Mouse (Mus musculus) embryonic facial prominence, embryonic 10.5 days (tissue): Measurements from ENCODE around the gene Ehmt1. TPM values are rescaled to one million over a fixed set of nuclear protein-coding genes. Genes with fewer than 3 reads are reported as not detected.

ENCODE experiments used
- DNase-seq: peaks from one replicate; pipeline ENCODE4 v3.0.0-alpha.2; 2017; ENCODE audit warnings: low spot score
- H3K27ac ChIP-seq: fragments of 300-500 bp; sonication (generic); replicated peaks from 2 replicates; pipeline ENCODE4 v1.5.1; 2016; ENCODE audit warnings: mild to moderate bottlenecking
- H3K27me3 ChIP-seq: fragments of 300-500 bp; sonication (generic); replicated peaks from 2 replicates; pipeline ENCODE4 v1.6.1; 2016; ENCODE audit warnings: low read depth, mild to moderate bottlenecking; ENCODE audit not compliant: poor library complexity, severe bottlenecking
- H3K36me3 ChIP-seq: fragments of 300-500 bp; sonication (generic); replicated peaks from 2 replicates; pipeline ENCODE4 v1.6.1; 2016; ENCODE audit warnings: mild to moderate bottlenecking, moderate library complexity
- H3K4me1 ChIP-seq: fragments of 300-500 bp; sonication (generic); 2 replicates; pipeline ENCODE4 v1.6.1; 2016
- H3K4me3 ChIP-seq: fragments of 300-500 bp; sonication (generic); 2 replicates; pipeline ENCODE4 v1.5.1; 2016; ENCODE audit warnings: mild to moderate bottlenecking, moderate library complexity
- H3K9me3 ChIP-seq: fragments of 300-500 bp; sonication (generic); 2 replicates; pipeline ENCODE4 v1.6.1; 2016; ENCODE audit warnings: mild to moderate bottlenecking
- WGBS: fragments of 180-500 bp; shearing (Covaris S2); methylation state at CpG from one replicate; pipeline ENCODE4 v1.1.7; 2016; 5-methylcytosine and 5-hydroxymethylcytosine counted together
- polyA plus RNA-seq: library from polyadenylated mRNA; unstranded; fragments of >200 nt; fragmentation: Nextera tagmentation; extraction: Ambion mirVana; gene quantifications from 2 replicates; pipeline ENCODE4 v1.2.1, GENCODE M21; 2016

The Ehmt1 gene
- polyA plus RNA-seq, 1 experiment from 2014 or later = 163 TPM

- no peak for DNase-seq
- 80% methylated on average over 11 of the region's 11 CpGs for WGBS
- H3K27ac ChIP-seq = no peak overlapping the region
Observed at GRCm38 (mm10) chr2:24904823-24905652, 14.4 kb downstream of the Ehmt1 start.

DNA sequence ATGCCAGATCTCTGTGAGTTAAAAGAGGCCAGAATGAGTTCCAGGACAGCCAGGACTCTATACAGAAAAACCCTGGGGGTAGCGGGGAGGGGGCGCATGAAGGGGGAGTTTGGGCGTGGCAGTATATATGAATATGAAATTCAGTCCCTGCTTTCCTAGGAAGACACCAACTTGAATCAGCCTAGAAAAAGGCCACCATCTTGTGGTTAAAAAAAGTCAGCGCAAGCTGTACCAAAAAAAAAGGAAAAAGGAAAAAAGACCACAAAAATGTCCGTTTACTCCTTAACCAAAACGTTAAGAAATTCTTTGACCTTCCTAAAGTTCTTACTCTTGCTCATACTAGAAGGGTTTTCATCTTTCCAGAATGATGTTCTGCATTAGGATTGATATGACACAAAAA, 16.4 kb downstream of the Ehmt1 start:
- Histone ChIP-seq H3K4me1 (peaks cover 18% of the 10 kb centered on the region), H3K36me3 (peaks cover 31% of the 10 kb centered on the region)
- 91% methylated on average over 6 of the region's 6 CpGs for WGBS

More at GRCm38 (mm10) chr2:24904823-24905652, 14.4 kb downstream of the Ehmt1 start:
- Histone ChIP-seq H3K27me3 (no peaks in the 10 kb centered on the region), H3K4me3 (no peak overlapping the region), H3K36me3 (peaks cover 22% of the 10 kb centered on the region), H3K4me1 (peaks cover 18% of the 10 kb centered on the region), H3K9me3 (no peaks in the 10 kb centered on the region)

DNA sequence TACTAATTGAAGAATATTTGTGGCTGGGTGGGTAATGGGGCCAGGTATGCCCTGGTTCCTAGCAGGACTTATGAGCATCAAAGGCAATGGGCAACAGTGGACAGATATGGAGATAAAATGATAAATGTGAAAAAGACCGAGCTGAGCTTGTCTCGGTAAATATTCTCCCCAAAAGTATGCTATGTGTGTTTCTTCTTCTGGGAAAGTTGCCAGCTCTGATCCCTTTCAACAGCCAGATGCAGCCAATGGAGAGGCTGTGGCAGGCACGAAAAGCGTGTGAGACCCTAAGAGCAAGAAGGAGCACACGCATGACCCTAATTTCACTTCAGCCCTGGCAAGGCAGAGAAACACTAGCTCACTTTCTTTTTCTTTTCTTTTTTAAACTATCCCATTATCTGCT, 18.4 kb downstream of the Ehmt1 start:
- no peaks in the 10 kb centered on the region for H3K27me3 ChIP-seq
- 96% methylated on average over 5 of the region's 5 CpGs for WGBS
- no peak for DNase-seq
- no peak overlapping the region for H3K4me3 ChIP-seq
- no peak overlapping the region for H3K27ac ChIP-seq
- H3K4me1 ChIP-seq = peaks cover 10% of the 10 kb centered on the region
- no peaks in the 10 kb centered on the region for H3K9me3 ChIP-seq
- peaks cover 46% of the 10 kb centered on the region for H3K36me3 ChIP-seq

More for the DNA sequence above, 16.4 kb downstream of the Ehmt1 start:
- H3K27ac ChIP-seq = no peak overlapping the region
- H3K4me3 ChIP-seq = no peak overlapping the region
- no peaks in the 10 kb centered on the region for H3K9me3 ChIP-seq
- no peaks in the 10 kb centered on the region for H3K27me3 ChIP-seq
- no peak for DNase-seq

DNA sequence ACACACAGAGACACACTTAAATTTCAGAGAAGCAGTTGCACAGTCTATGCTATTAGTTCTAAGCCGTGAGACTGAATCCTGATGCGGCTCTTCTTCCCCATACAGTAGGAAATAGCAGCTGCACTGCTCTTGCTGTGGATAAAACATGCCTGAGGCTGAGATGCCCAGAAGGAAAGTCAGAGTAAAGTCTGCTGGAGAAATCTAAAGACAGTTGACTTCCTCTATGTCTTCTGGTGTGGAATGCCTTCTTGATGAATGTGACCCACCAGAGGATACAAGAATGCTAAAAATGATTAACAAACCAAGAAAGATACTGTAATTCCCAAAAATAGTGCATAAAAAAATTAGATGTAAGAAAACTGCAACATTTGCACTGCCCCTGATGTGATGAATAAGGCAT, 20.1 kb downstream of the Ehmt1 start:
- peaks cover 43% of the 10 kb centered on the region for H3K36me3 ChIP-seq
- no peaks in the 10 kb centered on the region for H3K27me3 ChIP-seq
- no peak for DNase-seq
- no peaks in the 10 kb centered on the region for H3K4me1 ChIP-seq
- H3K9me3 ChIP-seq = no peaks in the 10 kb centered on the region
- no peak overlapping the region for H3K4me3 ChIP-seq
- 94% methylated on average over 2 of the region's 2 CpGs for WGBS
- no peak overlapping the region for H3K27ac ChIP-seq

GRCm38 (mm10) chr2:24896761-24897160, 22.7 kb downstream of the Ehmt1 start:
- H3K27ac ChIP-seq = no peak overlapping the region
- H3K36me3 ChIP-seq = peaks cover 53% of the 10 kb centered on the region
- peaks cover 4% of the 10 kb centered on the region for H3K4me1 ChIP-seq
- no peak for DNase-seq
- WGBS = 87% methylated on average over 4 of the region's 4 CpGs
- no peaks in the 10 kb centered on the region for H3K27me3 ChIP-seq
- H3K9me3 ChIP-seq = no peaks in the 10 kb centered on the region
- no peak overlapping the region for H3K4me3 ChIP-seq

DNA sequence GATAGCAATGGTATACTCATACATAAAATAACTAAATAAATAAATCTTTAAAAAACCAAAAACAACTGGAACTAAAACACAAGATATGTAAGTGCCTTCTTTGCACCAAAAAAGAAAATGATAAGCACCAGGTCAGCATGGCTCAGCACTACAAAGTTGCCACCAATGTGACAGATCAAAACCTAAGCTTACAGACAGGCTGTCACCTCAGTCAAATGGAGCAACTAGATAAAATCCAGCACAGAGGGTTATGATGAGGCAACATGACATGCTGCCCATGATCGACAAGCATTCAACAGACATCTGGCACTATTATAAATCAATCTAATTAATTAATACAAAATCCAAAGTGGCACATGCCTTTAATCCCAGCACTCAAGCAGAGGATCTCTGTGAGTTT, 25.2 kb downstream of the Ehmt1 start:
- Histone ChIP-seq H3K27ac (no peak overlapping the region), H3K4me3 (no peak overlapping the region), H3K9me3 (no peaks in the 10 kb centered on the region), H3K27me3 (no peaks in the 10 kb centered on the region), H3K36me3 (peaks cover 48% of the 10 kb centered on the region), H3K4me1 (peaks cover 8% of the 10 kb centered on the region)
- WGBS = 95% methylated on average over 1 of the region's 1 CpGs
- no peak for DNase-seq

GRCm38 (mm10) chr2:24892318-24892717, 27.1 kb downstream of the Ehmt1 start:
- Histone ChIP-seq H3K9me3 (no peaks in the 10 kb centered on the region), H3K4me3 (no peak overlapping the region), H3K36me3 (peaks cover 37% of the 10 kb centered on the region), H3K27ac (no peak overlapping the region), H3K27me3 (no peaks in the 10 kb centered on the region), H3K4me1 (peaks cover 8% of the 10 kb centered on the region)
- no peak for DNase-seq
- WGBS = 89% methylated on average over 5 of the region's 5 CpGs

GRCm38 (mm10) chr2:24890541-24891447, 28.6 kb downstream of the Ehmt1 start:
- no peaks in the 10 kb centered on the region for H3K27me3 ChIP-seq
- H3K9me3 ChIP-seq = no peaks in the 10 kb centered on the region
- no peak overlapping the region for H3K4me3 ChIP-seq
- peaks cover 40% of the 10 kb centered on the region for H3K36me3 ChIP-seq
- 76% methylated on average over 6 of the region's 6 CpGs for whole genome bisulfite sequencing
- DNase-seq = no peak
- H3K27ac ChIP-seq = no peak overlapping the region
- H3K4me1 ChIP-seq = peaks cover 8% of the 10 kb centered on the region

- Histone ChIP-seq H3K9me3 (no peaks in the 10 kb centered on the region), H3K36me3 (peaks cover 54% of the 10 kb centered on the region), H3K4me3 (no peak overlapping the region), H3K4me1 (peaks cover 8% of the 10 kb centered on the region), H3K27me3 (no peaks in the 10 kb centered on the region), H3K27ac (no peak overlapping the region)
- no peak for DNase-seq
- 89% methylated on average over 5 of the region's 5 CpGs for WGBS
Observed at GRCm38 (mm10) chr2:24888895-24889294, 30.5 kb downstream of the Ehmt1 start.

GRCm38 (mm10) chr2:24880686-24881085, 38.7 kb downstream of the Ehmt1 start:
- DNase-seq = no peak
- WGBS = 95% methylated on average over 2 of the region's 2 CpGs
- peaks cover 90% of the 10 kb centered on the region for H3K36me3 ChIP-seq
- H3K9me3 ChIP-seq = no peaks in the 10 kb centered on the region
- no peak overlapping the region for H3K27ac ChIP-seq
- H3K4me1 ChIP-seq = no peaks in the 10 kb centered on the region
- H3K4me3 ChIP-seq = no peak overlapping the region
- no peaks in the 10 kb centered on the region for H3K27me3 ChIP-seq

GRCm38 (mm10) chr2:24870952-24871351, 48.5 kb downstream of the Ehmt1 start:
- 96% methylated on average over 1 of the region's 1 CpGs for WGBS
- H3K4me3 ChIP-seq = no peak overlapping the region
- no peak overlapping the region for H3K27ac ChIP-seq
- DNase-seq = no peak
- H3K9me3 ChIP-seq = no peaks in the 10 kb centered on the region
- no peaks in the 10 kb centered on the region for H3K4me1 ChIP-seq
- no peaks in the 10 kb centered on the region for H3K27me3 ChIP-seq
- peaks cover 94% of the 10 kb centered on the region for H3K36me3 ChIP-seq

GRCm38 (mm10) chr2:24863010-24863409, 56.4 kb downstream of the Ehmt1 start:
- 89% methylated on average over 8 of the region's 8 CpGs for WGBS
- H3K36me3 ChIP-seq = peaks cover 94% of the 10 kb centered on the region

More at GRCm38 (mm10) chr2:24863010-24863409, 56.4 kb downstream of the Ehmt1 start:
- H3K4me3 ChIP-seq = no peak overlapping the region
- no peaks in the 10 kb centered on the region for H3K27me3 ChIP-seq
- DNase-seq = no peak
- no peaks in the 10 kb centered on the region for H3K9me3 ChIP-seq
- H3K27ac ChIP-seq = no peak overlapping the region
- no peaks in the 10 kb centered on the region for H3K4me1 ChIP-seq
